Mouse (Mus musculus): ENCODE data around the gene Rspo3. TPM values are rescaled to one million over a fixed set of nuclear protein-coding genes. Genes with fewer than 3 reads are reported as not detected.

Gene Rspo3
- polyA plus RNA-seq, 1 experiment from 2014 or later, result 23.2 TPM

GRCm38 (mm10) chr10:29532821-29533715, 2.6 kb downstream of the Rspo3 start:
- peak overlapping the region; percentile 78 for H3K4me3 ChIP-seq
- peak overlapping the region; percentile 82 for H3K9ac ChIP-seq
- ATAC-seq (ENCODE audit: insufficient number of reproducible peaks, insufficient read depth, low FRiP score, low TSS enrichment, low read depth), result peak; percentile 49
- peaks cover 12% of the 10 kb centered on the region; the same call in 1 of the 2 replicates for H3K27me3 ChIP-seq
- peak overlapping the region; percentile 74 for H3K27ac ChIP-seq
- peak overlapping the region; percentile 91 for H3K4me2 ChIP-seq
- H3K36me3 ChIP-seq, result no peaks in the 10 kb centered on the region
- WGBS, result under 1% methylated on average over 30 of the region's 30 CpGs
- no peaks in the 10 kb centered on the region for H3K9me3 ChIP-seq
- peaks cover 18% of the 10 kb centered on the region; the same call in 1 of the 2 replicates for H3K4me1 ChIP-seq

GRCm38 (mm10) chr10:29513563-29513962, 22.1 kb downstream of the Rspo3 start:
- H3K9ac ChIP-seq, result no peak overlapping the region
- no peaks in the 10 kb centered on the region for H3K27me3 ChIP-seq
- WGBS, result 94% methylated on average over 1 of the region's 1 CpGs
- no peaks in the 10 kb centered on the region for H3K36me3 ChIP-seq
- no peak for ATAC-seq (ENCODE audit: insufficient number of reproducible peaks, insufficient read depth, low FRiP score, low TSS enrichment, low read depth)
- H3K4me3 ChIP-seq, result no peak overlapping the region
- H3K4me1 ChIP-seq, result no peaks in the 10 kb centered on the region
- no peak overlapping the region for H3K4me2 ChIP-seq
- H3K9me3 ChIP-seq, result no peaks in the 10 kb centered on the region
- H3K27ac ChIP-seq, result no peak overlapping the region

- Histone ChIP-seq H3K9ac (no peak overlapping the region), H3K4me2 (no peak overlapping the region), H3K9me3 (no peaks in the 10 kb centered on the region)
These were observed 27.5 kb downstream of the Rspo3 start for GRCm38 (mm10) chr10:29508167-29508566.

GRCm38 (mm10) chr10:29497205-29497822, 38.4 kb downstream of the Rspo3 start:
- H3K9me3 ChIP-seq, result no peaks in the 10 kb centered on the region
- H3K27ac ChIP-seq, result no peak overlapping the region
- H3K36me3 ChIP-seq, result peaks cover 7% of the 10 kb centered on the region; the same call in 1 of the 2 replicates
- H3K27me3 ChIP-seq, result no peaks in the 10 kb centered on the region
- no peak overlapping the region for H3K4me2 ChIP-seq
- H3K4me1 ChIP-seq, result no peaks in the 10 kb centered on the region
- no peak overlapping the region for H3K9ac ChIP-seq
- ATAC-seq (ENCODE audit: insufficient number of reproducible peaks, insufficient read depth, low FRiP score, low TSS enrichment, low read depth), result no peak
- WGBS, result 77% methylated on average over 3 of the region's 3 CpGs
- H3K4me3 ChIP-seq, result no peak overlapping the region

More at GRCm38 (mm10) chr10:29508167-29508566, 27.5 kb downstream of the Rspo3 start:
- no peaks in the 10 kb centered on the region for H3K4me1 ChIP-seq
- ATAC-seq (ENCODE audit: insufficient number of reproducible peaks, insufficient read depth, low FRiP score, low TSS enrichment, low read depth), result no peak
- H3K4me3 ChIP-seq, result no peak overlapping the region
- 42% methylated on average over 2 of the region's 2 CpGs for WGBS
- H3K36me3 ChIP-seq, result no peaks in the 10 kb centered on the region
- H3K27ac ChIP-seq, result no peak overlapping the region
- no peaks in the 10 kb centered on the region for H3K27me3 ChIP-seq

- 63% methylated on average over 1 of the region's 1 CpGs for WGBS
- Histone ChIP-seq H3K9me3 (no peaks in the 10 kb centered on the region), H3K9ac (no peak overlapping the region), H3K4me3 (no peak overlapping the region), H3K27ac (no peak overlapping the region), H3K27me3 (no peaks in the 10 kb centered on the region), H3K4me1 (no peaks in the 10 kb centered on the region), H3K36me3 (peaks cover 7% of the 10 kb centered on the region; the same call in 1 of the 2 replicates), H3K4me2 (no peak overlapping the region)
- ATAC-seq (ENCODE audit: insufficient number of reproducible peaks, insufficient read depth, low FRiP score, low TSS enrichment, low read depth), result no peak
These were observed 41.7 kb downstream of the Rspo3 start for GRCm38 (mm10) chr10:29493996-29494395.

- Histone ChIP-seq H3K4me3 (no peak overlapping the region), H3K36me3 (no peaks in the 10 kb centered on the region), H3K4me1 (no peaks in the 10 kb centered on the region), H3K9ac (no peak overlapping the region), H3K9me3 (no peaks in the 10 kb centered on the region), H3K27me3 (no peaks in the 10 kb centered on the region), H3K4me2 (no peak overlapping the region), H3K27ac (no peak overlapping the region)
- 57% methylated on average over 1 of the region's 1 CpGs for WGBS
- no peak for ATAC-seq (ENCODE audit: insufficient number of reproducible peaks, insufficient read depth, low FRiP score, low TSS enrichment, low read depth)
These were observed 54.7 kb downstream of the Rspo3 start for GRCm38 (mm10) chr10:29480945-29481344.

- H3K36me3 ChIP-seq, result no peaks in the 10 kb centered on the region
- no peak overlapping the region for H3K9ac ChIP-seq
- no peak overlapping the region for H3K27ac ChIP-seq
- no peak overlapping the region for H3K4me3 ChIP-seq
- H3K4me1 ChIP-seq, result no peaks in the 10 kb centered on the region
- no peak overlapping the region for H3K4me2 ChIP-seq
- H3K9me3 ChIP-seq, result no peaks in the 10 kb centered on the region
- 72% methylated on average over 3 of the region's 3 CpGs for WGBS
- H3K27me3 ChIP-seq, result no peaks in the 10 kb centered on the region
- ATAC-seq (ENCODE audit: insufficient number of reproducible peaks, insufficient read depth, low FRiP score, low TSS enrichment, low read depth), result no peak
These were observed 56.3 kb downstream of the Rspo3 start for GRCm38 (mm10) chr10:29479401-29479800.

GRCm38 (mm10) chr10:29470454-29470853, 65.2 kb downstream of the Rspo3 start:
- Histone ChIP-seq H3K9me3 (no peaks in the 10 kb centered on the region), H3K9ac (no peak overlapping the region), H3K27ac (no peak overlapping the region), H3K27me3 (no peaks in the 10 kb centered on the region), H3K4me1 (no peaks in the 10 kb centered on the region), H3K4me2 (no peak overlapping the region), H3K36me3 (peaks cover 9% of the 10 kb centered on the region; the same call in 1 of the 2 replicates), H3K4me3 (no peak overlapping the region)
- 43% methylated on average over 5 of the region's 5 CpGs for WGBS
- no peak for ATAC-seq (ENCODE audit: insufficient number of reproducible peaks, insufficient read depth, low FRiP score, low TSS enrichment, low read depth)

- WGBS, result 56% methylated on average over 3 of the region's 3 CpGs
- Histone ChIP-seq H3K4me2 (no peak overlapping the region), H3K9me3 (no peaks in the 10 kb centered on the region), H3K36me3 (no peaks in the 10 kb centered on the region), H3K27ac (no peak overlapping the region), H3K27me3 (no peaks in the 10 kb centered on the region), H3K9ac (no peak overlapping the region), H3K4me1 (no peaks in the 10 kb centered on the region), H3K4me3 (no peak overlapping the region)
- no peak for ATAC-seq (ENCODE audit: insufficient number of reproducible peaks, insufficient read depth, low FRiP score, low TSS enrichment, low read depth)
These were observed 75.6 kb downstream of the Rspo3 start for GRCm38 (mm10) chr10:29460100-29460499.

GRCm38 (mm10) chr10:29459632-29460031, 76.0 kb downstream of the Rspo3 start:
- Histone ChIP-seq H3K9me3 (no peaks in the 10 kb centered on the region), H3K4me3 (no peak overlapping the region), H3K4me1 (no peaks in the 10 kb centered on the region), H3K27me3 (no peaks in the 10 kb centered on the region), H3K36me3 (no peaks in the 10 kb centered on the region), H3K27ac (no peak overlapping the region), H3K4me2 (no peak overlapping the region), H3K9ac (no peak overlapping the region)
- 68% methylated on average over 2 of the region's 2 CpGs for WGBS
- ATAC-seq (ENCODE audit: insufficient number of reproducible peaks, insufficient read depth, low FRiP score, low TSS enrichment, low read depth), result no peak

- Histone ChIP-seq H3K4me1 (no peaks in the 10 kb centered on the region), H3K27me3 (no peaks in the 10 kb centered on the region), H3K4me2 (no peak overlapping the region), H3K36me3 (peaks cover 2% of the 10 kb centered on the region; the same call in 1 of the 2 replicates), H3K4me3 (no peak overlapping the region), H3K9ac (no peak overlapping the region), H3K9me3 (no peaks in the 10 kb centered on the region), H3K27ac (no peak overlapping the region)
- 75% methylated on average over 3 of the region's 3 CpGs for WGBS
- no peak for ATAC-seq (ENCODE audit: insufficient number of reproducible peaks, insufficient read depth, low FRiP score, low TSS enrichment, low read depth)
These were observed 90.6 kb downstream of the Rspo3 start for GRCm38 (mm10) chr10:29445076-29445475.

GRCm38 (mm10) chr10:29441297-29441696, 94.4 kb downstream of the Rspo3 start:
- Histone ChIP-seq H3K9me3 (no peaks in the 10 kb centered on the region), H3K4me2 (no peak overlapping the region), H3K27me3 (no peaks in the 10 kb centered on the region), H3K27ac (no peak overlapping the region), H3K36me3 (no peaks in the 10 kb centered on the region), H3K4me3 (no peak overlapping the region), H3K9ac (no peak overlapping the region), H3K4me1 (no peaks in the 10 kb centered on the region)
- no peak for ATAC-seq (ENCODE audit: insufficient number of reproducible peaks, insufficient read depth, low FRiP score, low TSS enrichment, low read depth)
- WGBS, result 77% methylated on average over 5 of the region's 5 CpGs

All from embryonic facial prominence, embryonic 13.5 days (tissue).